Mouse (Mus musculus): ENCODE data around the gene Slc26a1. TPM values are rescaled to one million over a fixed set of nuclear protein-coding genes. Genes with fewer than 3 reads are reported as not detected.

The Slc26a1 gene
- 0.56 and 0.81 TPM in 2 replicates for polyA plus RNA-seq (2015; fragmentation: Nextera tagmentation; extraction: Ambion mirVana)

- Histone ChIP-seq H3K9me3 (no peaks in the 10 kb centered on the region), H3K27me3 (no peaks in the 10 kb centered on the region), H3K4me2 (no peak within 1 kb of the TSS), H3K27ac (no peak within 1 kb of the TSS), H3K36me3 (peaks cover 28% of the 10 kb centered on the region), H3K9ac (no peak within 1 kb of the TSS), H3K4me1 (peaks cover 20% of the 10 kb centered on the region), H3K4me3 (no peak within 1 kb of the TSS)
- no peak for ATAC-seq (ENCODE audit: insufficient number of reproducible peaks, low FRiP score, low TSS enrichment, low read depth)
- 68% methylated on average over 9 of the region's 9 CpGs for WGBS
Observed at GRCm38 (mm10) chr5:108675251-108675816, at the start of gene Slc26a1. Gene Slc26a1, minus strand, starts transcription at chr5:108675569.

GRCm38 (mm10) chr5:108724006-108724405 is 48.6 kb upstream of the Slc26a1 start:
- Histone ChIP-seq H3K27ac (no peak overlapping the region), H3K36me3 (no peaks in the 10 kb centered on the region), H3K9me3 (no peaks in the 10 kb centered on the region), H3K9ac (no peak overlapping the region), H3K4me3 (no peak overlapping the region), H3K27me3 (no peaks in the 10 kb centered on the region), H3K4me1 (0 out of 2 replicates have a peak, but pooled peaks cover 6% of the 10 kb centered on the region), H3K4me2 (no peak overlapping the region)
- ATAC-seq (ENCODE audit: insufficient number of reproducible peaks, low FRiP score, low TSS enrichment, low read depth), result no peak
- WGBS, result 58% methylated on average over 2 of the region's 2 CpGs

- Histone ChIP-seq H3K4me1 (peaks cover 22% of the 10 kb centered on the region), H3K4me2 (no peak overlapping the region), H3K9me3 (no peaks in the 10 kb centered on the region), H3K27me3 (no peaks in the 10 kb centered on the region), H3K9ac (no peak overlapping the region), H3K36me3 (no peaks in the 10 kb centered on the region), H3K27ac (no peak overlapping the region), H3K4me3 (no peak overlapping the region)
- ATAC-seq (ENCODE audit: insufficient number of reproducible peaks, low FRiP score, low TSS enrichment, low read depth), result no peak
- 70% methylated on average over 7 of the region's 7 CpGs for WGBS
Observed at GRCm38 (mm10) chr5:108719761-108720160, 44.4 kb upstream of the Slc26a1 start.

- WGBS, result 38% methylated on average over 4 of the region's 4 CpGs
- Histone ChIP-seq H3K27ac (peak overlapping the region; percentile 19; the same call in 1 of the 2 replicates), H3K27me3 (no peaks in the 10 kb centered on the region), H3K9ac (no peak overlapping the region), H3K4me3 (no peak overlapping the region), H3K9me3 (no peaks in the 10 kb centered on the region), H3K36me3 (no peaks in the 10 kb centered on the region), H3K4me2 (no peak overlapping the region), H3K4me1 (peaks cover 35% of the 10 kb centered on the region)
- ATAC-seq (ENCODE audit: insufficient number of reproducible peaks, low FRiP score, low TSS enrichment, low read depth), result no peak
Observed at GRCm38 (mm10) chr5:108718051-108718450, 42.7 kb upstream of the Slc26a1 start.

- Histone ChIP-seq H3K9me3 (no peaks in the 10 kb centered on the region), H3K4me1 (peaks cover 35% of the 10 kb centered on the region)
- WGBS, result 55% methylated on average over 1 of the region's 1 CpGs
Observed at GRCm38 (mm10) chr5:108715974-108716373, 40.6 kb upstream of the Slc26a1 start.

GRCm38 (mm10) chr5:108714149-108714548 is 38.8 kb upstream of the Slc26a1 start:
- H3K9me3 ChIP-seq, result no peaks in the 10 kb centered on the region
- no peaks in the 10 kb centered on the region for H3K27me3 ChIP-seq
- peak overlapping the region; percentile 83 for H3K27ac ChIP-seq
- no peak overlapping the region for H3K9ac ChIP-seq
- ATAC-seq (ENCODE audit: insufficient number of reproducible peaks, low FRiP score, low TSS enrichment, low read depth), result peak; percentile 63; the same call in 1 of the 2 replicates
- no peak overlapping the region for H3K4me3 ChIP-seq
- 41% methylated on average over 6 of the region's 6 CpGs for WGBS
- peaks cover 32% of the 10 kb centered on the region for H3K4me1 ChIP-seq
- no peaks in the 10 kb centered on the region for H3K36me3 ChIP-seq
- no peak overlapping the region for H3K4me2 ChIP-seq

More at GRCm38 (mm10) chr5:108715974-108716373, 40.6 kb upstream of the Slc26a1 start:
- Histone ChIP-seq H3K27me3 (no peaks in the 10 kb centered on the region), H3K9ac (no peak overlapping the region), H3K4me3 (no peak overlapping the region), H3K36me3 (no peaks in the 10 kb centered on the region), H3K27ac (no peak overlapping the region), H3K4me2 (no peak overlapping the region)
- ATAC-seq (ENCODE audit: insufficient number of reproducible peaks, low FRiP score, low TSS enrichment, low read depth), result no peak

- ATAC-seq (ENCODE audit: insufficient number of reproducible peaks, low FRiP score, low TSS enrichment, low read depth), result no peak
- Histone ChIP-seq H3K4me3 (no peak overlapping the region), H3K9me3 (no peaks in the 10 kb centered on the region), H3K9ac (no peak overlapping the region), H3K27me3 (no peaks in the 10 kb centered on the region), H3K27ac (peak overlapping the region; percentile 83), H3K4me2 (no peak overlapping the region), H3K36me3 (no peaks in the 10 kb centered on the region), H3K4me1 (peaks cover 28% of the 10 kb centered on the region)
Observed at GRCm38 (mm10) chr5:108713691-108714090, 38.3 kb upstream of the Slc26a1 start.

GRCm38 (mm10) chr5:108713096-108713495 is 37.7 kb upstream of the Slc26a1 start:
- Histone ChIP-seq H3K36me3 (peaks cover 4% of the 10 kb centered on the region; the same call in 1 of the 2 replicates), H3K4me1 (peaks cover 22% of the 10 kb centered on the region), H3K4me3 (no peak overlapping the region), H3K27ac (peak overlapping the region; percentile 83), H3K9me3 (no peaks in the 10 kb centered on the region), H3K27me3 (no peaks in the 10 kb centered on the region), H3K4me2 (no peak overlapping the region), H3K9ac (no peak overlapping the region)
- WGBS, result 82% methylated on average over 2 of the region's 2 CpGs
- ATAC-seq (ENCODE audit: insufficient number of reproducible peaks, low FRiP score, low TSS enrichment, low read depth), result no peak

- peaks cover 14% of the 10 kb centered on the region for H3K36me3 ChIP-seq
- no peaks in the 10 kb centered on the region for H3K9me3 ChIP-seq
- H3K9ac ChIP-seq, result no peak overlapping the region
- H3K4me3 ChIP-seq, result no peak overlapping the region
- no peak overlapping the region for H3K4me2 ChIP-seq
- WGBS, result 76% methylated on average over 6 of the region's 6 CpGs
- H3K27me3 ChIP-seq, result no peaks in the 10 kb centered on the region
- ATAC-seq (ENCODE audit: insufficient number of reproducible peaks, low FRiP score, low TSS enrichment, low read depth), result no peak
- peak overlapping the region; percentile 83; the same call in 1 of the 2 replicates for H3K27ac ChIP-seq
- peaks cover 15% of the 10 kb centered on the region for H3K4me1 ChIP-seq
Observed at GRCm38 (mm10) chr5:108711968-108712367, 36.6 kb upstream of the Slc26a1 start.

GRCm38 (mm10) chr5:108708981-108709731 is 33.8 kb upstream of the Slc26a1 start:
- Histone ChIP-seq H3K4me3 (no peak overlapping the region), H3K36me3 (peaks cover 41% of the 10 kb centered on the region), H3K4me2 (no peak overlapping the region), H3K9me3 (no peaks in the 10 kb centered on the region), H3K27me3 (no peaks in the 10 kb centered on the region), H3K4me1 (peaks cover 13% of the 10 kb centered on the region), H3K27ac (no peak overlapping the region), H3K9ac (no peak overlapping the region)
- 45% methylated on average over 6 of the region's 6 CpGs for WGBS
- 0 out of 2 replicates have a peak, but pooled peaks have one; percentile 8 for ATAC-seq (ENCODE audit: insufficient number of reproducible peaks, low FRiP score, low TSS enrichment, low read depth)

GRCm38 (mm10) chr5:108708419-108708818 is 33.0 kb upstream of the Slc26a1 start:
- Histone ChIP-seq H3K9me3 (no peaks in the 10 kb centered on the region), H3K27ac (no peak overlapping the region)
- ATAC-seq (ENCODE audit: insufficient number of reproducible peaks, low FRiP score, low TSS enrichment, low read depth), result no peak

GRCm38 (mm10) chr5:108707758-108708157 is 32.4 kb upstream of the Slc26a1 start:
- Histone ChIP-seq H3K9me3 (no peaks in the 10 kb centered on the region), H3K9ac (no peak overlapping the region), H3K27ac (no peak overlapping the region), H3K4me1 (peaks cover 14% of the 10 kb centered on the region), H3K4me2 (no peak overlapping the region), H3K27me3 (no peaks in the 10 kb centered on the region), H3K4me3 (no peak overlapping the region), H3K36me3 (peaks cover 41% of the 10 kb centered on the region)
- WGBS, result 74% methylated on average over 2 of the region's 2 CpGs
- no peak for ATAC-seq (ENCODE audit: insufficient number of reproducible peaks, low FRiP score, low TSS enrichment, low read depth)

More at GRCm38 (mm10) chr5:108708419-108708818, 33.0 kb upstream of the Slc26a1 start:
- no peaks in the 10 kb centered on the region for H3K27me3 ChIP-seq
- no peak overlapping the region for H3K4me3 ChIP-seq
- peaks cover 41% of the 10 kb centered on the region for H3K36me3 ChIP-seq
- no peak overlapping the region for H3K4me2 ChIP-seq
- H3K9ac ChIP-seq, result no peak overlapping the region
- WGBS, result 96% methylated on average over 1 of the region's 1 CpGs
- H3K4me1 ChIP-seq, result peaks cover 13% of the 10 kb centered on the region

All from limb, embryonic 15.5 days (tissue).